ENCODE assay signal across 10 mouse cellular contexts in genomic region chr8:11259832-11260615, GRCm38 (mm10). TPM values are rescaled to one million over a fixed set of nuclear protein-coding genes. Genes with fewer than 3 reads are reported as not detected.
DNase-seq lines count a peak whose midpoint lies in the region; ATAC-seq lines count a peak whose summit lies in the region.
"Had no signal": no experiment of that assay in that cellular context is flagged by ENCODE, and none has a peak within 500 bp of the region (broad histone marks: within the 10 kb centered on the region; RNA-seq: fewer than 3 reads in every experiment).

No protein-coding gene starts in this region.

- no peaks in the 10 kb centered on the region for H3K27me3 ChIP-seq in forebrain, embryonic 14.5 days (replicated peaks; ENCODE audit: control insufficient read depth, insufficient read depth, low read length)

- H3K36me3 ChIP-seq in forebrain, embryonic 14.5 days (ENCODE audit: control insufficient read depth, insufficient read depth, low read length) = no peaks in the 10 kb centered on the region

- peak; percentile 22; the same call in 1 of the 2 replicates for ATAC-seq in megakaryocyte-erythroid progenitor cell, adult 5-6 weeks (replicated peaks; ENCODE audit: low FRiP score, low TSS enrichment, poor library complexity, severe bottlenecking)
- no peak for ATAC-seq in forebrain, embryonic 14.5 days

- intact Hi-C loops in heart, postnatal 10 days (cut with DNase I) = no loop called here

- H3K4me2 ChIP-seq in forebrain, embryonic 14.5 days (ENCODE audit: low read length) = no peak overlapping the region

- no peak overlapping the region for H3K4me3 ChIP-seq in forebrain, embryonic 14.5 days (ENCODE audit: low read depth, low read length)

- H3K4me1 ChIP-seq in forebrain, embryonic 14.5 days (ENCODE audit: control insufficient read depth, insufficient read depth, low read length) = no peaks in the 10 kb centered on the region

- no peaks in the 10 kb centered on the region for H3K9me3 ChIP-seq in forebrain, embryonic 14.5 days (replicated peaks; ENCODE audit: control insufficient read depth, low read length)

- no peak overlapping the region for H3K9ac ChIP-seq in forebrain, embryonic 14.5 days (ENCODE audit: low read length)

- 41% methylated on average over 10 of the region's 10 CpGs for WGBS in forebrain, embryonic 14.5 days

- DNase-seq in heart, adult 18-20 months = peak; percentile 42 to 54
- DNase-seq in heart, postnatal 10 days = no peak
- DNase-seq in brain, adult 2 months (ENCODE audit: low read depth, low spot score) = peak; percentile 80
- peak; percentile 69 for DNase-seq in kidney, postnatal 14 days
- DNase-seq in spleen, postnatal 14 days (ENCODE audit: low spot score in 2 of 2) = no peak
- no peak for DNase-seq in forebrain, embryonic 14.5 days (ENCODE audit: low spot score)
- no peak for DNase-seq in layer of hippocampus, adult 8-10 months (ENCODE audit: low spot score in 2 of 2)
- DNase-seq: cerebellum, postnatal 25 days; gastrocnemius, postnatal 25 days had no signal

- H3K27ac ChIP-seq in forebrain, embryonic 14.5 days (ENCODE audit: low read depth, low read length) = no peak overlapping the region

RNA-seq across cellular contexts. Expression of gene Col4a2, which starts 52.6 kb away (rescaled TPM):
- 100 to 1,000 TPM; 127 to 140 TPM for total RNA-seq in heart, adult 18-20 months (2021)
- 100 to 1,000 TPM; 697 to 713 TPM for total RNA-seq in heart, postnatal 10 days (2021)
- 0.20 and 0.35 TPM in 2 replicates for total RNA-seq in megakaryocyte-erythroid progenitor cell, adult 5-6 weeks (2014; fragmentation: Nextera tagmentation)
- 0.56 and 0.57 TPM in 2 replicates for total RNA-seq in megakaryocyte-erythroid progenitor cell, adult 5-6 weeks (2017)
- 19.1 and 27.1 TPM in 2 replicates for polyA plus RNA-seq in forebrain, embryonic 14.5 days (2014; fragmentation: Nextera tagmentation; extraction: Ambion mirVana)
- 10 to 100 TPM; 39.6 to 55.5 (median 43.9) TPM for total RNA-seq in layer of hippocampus, adult 8-10 months (2022)

RNA-seq across cellular contexts. Expression of gene Col4a1, which starts 52.6 kb away (rescaled TPM):
- 100 to 1,000 TPM; 217 to 274 TPM for total RNA-seq in heart, adult 18-20 months (2021)
- 1,000 to 10,000 TPM; 1,260 to 1,378 TPM for total RNA-seq in heart, postnatal 10 days (2021)
- total RNA-seq in megakaryocyte-erythroid progenitor cell, adult 5-6 weeks (2014; fragmentation: Nextera tagmentation) = not detected in 2 replicates
- 0.34 TPM in 1 of 2 replicates, not detected in the other for total RNA-seq in megakaryocyte-erythroid progenitor cell, adult 5-6 weeks (2017)
- polyA plus RNA-seq in forebrain, embryonic 14.5 days (2014; fragmentation: Nextera tagmentation; extraction: Ambion mirVana) = 77.9 and 91.4 TPM in 2 replicates
- 10 to 100 TPM; 34.9 to 38.4 (median 36.1) TPM for total RNA-seq in layer of hippocampus, adult 8-10 months (2022)

Comparison
In these comparisons a context has a peak if more than half of its experiments do, and no peak if none do; other contexts are left out.
1. DNase-seq: peak in heart, adult 18-20 months (2 of 2), brain, adult 2 months (single experiment) and kidney, postnatal 14 days (single experiment); none in heart, postnatal 10 days (0 of 2), spleen, postnatal 14 days (0 of 2), forebrain, embryonic 14.5 days (single experiment) and layer of hippocampus, adult 8-10 months (0 of 2).
2. RNA of gene Col4a2, which starts 52.6 kb away (total RNA-seq): 697 to 713 TPM in heart, postnatal 10 days, 127 to 140 TPM in heart, adult 18-20 months and 39.6 to 55.5 TPM in layer of hippocampus, adult 8-10 months; 0.20 to 0.57 TPM in megakaryocyte-erythroid progenitor cell, adult 5-6 weeks; every median in the first group is over 10 times any median in the second.
3. RNA of gene Col4a1, which starts 52.6 kb away (total RNA-seq): 1,260 to 1,378 TPM in heart, postnatal 10 days, 217 to 274 TPM in heart, adult 18-20 months and 34.9 to 38.4 TPM in layer of hippocampus, adult 8-10 months; 0.34 TPM in megakaryocyte-erythroid progenitor cell, adult 5-6 weeks; every median in the first group is over 10 times any median in the second.